Mouse (Mus musculus): ENCODE results near the gene Wfdc1.

DNA sequence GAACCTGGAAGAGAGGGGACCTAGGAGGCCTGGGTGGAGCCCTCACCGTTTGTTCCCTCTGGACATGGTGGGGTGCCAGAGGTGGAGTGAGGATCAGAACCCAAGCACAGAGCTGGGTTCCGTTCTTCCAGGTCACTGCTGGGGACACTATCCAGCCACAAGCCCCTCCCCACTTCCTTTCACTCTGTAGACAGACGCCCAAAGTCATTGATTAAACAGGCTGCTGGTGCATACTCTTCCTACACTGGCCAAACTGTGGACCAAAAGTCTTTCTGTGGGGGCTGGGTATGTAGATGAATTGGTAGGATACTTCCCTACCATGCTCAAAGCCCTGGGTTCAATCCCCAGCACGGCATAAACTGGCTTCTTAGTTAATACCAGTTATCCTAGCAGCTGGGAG lies 25.8 kb downstream of the Wfdc1 start:
- TF ChIP-seq CTCF (IDR thresholded peaks at IDR 0.05; ENCODE audit: low read depth) (no peak), EP300 (IDR thresholded peaks at IDR 0.05; ENCODE audit: low read depth) (no peak)
